Mouse (Mus musculus) ES-E14 (cell line): ENCODE results near the gene Dlg4. TPM values are rescaled to one million over a fixed set of nuclear protein-coding genes. Genes with fewer than 3 reads are reported as not detected.

Experiments
- DNase-seq: peaks from one replicate; pipeline ENCODE4 v3.0.0-alpha.2; 2013; ENCODE audit warnings: low read depth, low spot score
- H3K27ac ChIP-seq: 2 replicates; pipeline ENCODE4 v1.5.1; 2012; ENCODE audit warnings: low read depth, mild to moderate bottlenecking, low read length, moderate library complexity, mixed read lengths; ENCODE audit not compliant: poor library complexity, insufficient read depth, severe bottlenecking
- H3K36me3 ChIP-seq: 2 replicates; pipeline ENCODE4 v1.6.1; 2012; ENCODE audit warnings: mild to moderate bottlenecking, low read length, moderate library complexity, mixed read lengths; ENCODE audit not compliant: control insufficient read depth, poor library complexity, insufficient read depth, severe bottlenecking
- H3K4me1 ChIP-seq, 2 experiments: fragments of 150-350 bp in 1 of 2; sonication (generic) in 1 of 2; 2 replicates each; pipeline ENCODE4 v1.6.1; 2012; ENCODE audit warnings: low read length in 2 of 2, mild to moderate bottlenecking in 1 of 2, mixed read lengths in 1 of 2; ENCODE audit not compliant: control insufficient read depth in 2 of 2, insufficient read depth in 2 of 2, poor library complexity in 1 of 2
- H3K4me3 ChIP-seq, 2 experiments: fragments of 150-350 bp in 1 of 2; sonication (generic) in 1 of 2; 2 replicates each; pipeline ENCODE4 v1.5.1; 2012; ENCODE audit warnings: low read length in 2 of 2, low read depth in 1 of 2, mild to moderate bottlenecking in 1 of 2, mixed read lengths in 1 of 2; ENCODE audit not compliant: insufficient read depth in 1 of 2, poor library complexity in 1 of 2, severe bottlenecking in 1 of 2
- H3K9ac ChIP-seq: 2 replicates; pipeline ENCODE4 v1.6.1; 2012; ENCODE audit warnings: low read depth, mild to moderate bottlenecking, low read length, mixed read lengths; ENCODE audit not compliant: poor library complexity, insufficient read depth, severe bottlenecking
- H3K9me3 ChIP-seq: fragments of 150-350 bp; sonication (generic); 2 replicates; pipeline ENCODE4 v1.6.1; 2012; ENCODE audit warnings: low read depth, mild to moderate bottlenecking, low read length; ENCODE audit not compliant: control insufficient read depth, insufficient read depth
- CHD2 ChIP-seq: IDR thresholded peaks from 2 replicates; pipeline ENCODE4 v1.6.1; 2014; ENCODE audit warnings: mild to moderate bottlenecking, low read depth, low read length, inconsistent platforms
- HCFC1 ChIP-seq: IDR thresholded peaks from 2 replicates; pipeline ENCODE4 v1.6.1; 2012; ENCODE audit warnings: low read length, inconsistent platforms, borderline replicate concordance; ENCODE audit not compliant: insufficient read depth
- MAFK ChIP-seq: IDR thresholded peaks from 2 replicates; pipeline ENCODE4 v1.6.1; 2014; ENCODE audit warnings: mild to moderate bottlenecking, low read depth, low read length, inconsistent platforms; ENCODE audit not compliant: insufficient read depth
- ZC3H11A ChIP-seq: IDR thresholded peaks from 2 replicates; pipeline ENCODE4 v1.6.1; 2012; ENCODE audit warnings: low read depth, mild to moderate bottlenecking, inconsistent platforms, low read length, borderline replicate concordance
- ZNF384 ChIP-seq: IDR thresholded peaks from 2 replicates; pipeline ENCODE4 v1.6.1; 2012; ENCODE audit warnings: low read depth, low read length, inconsistent platforms
- in situ Hi-C, 2 experiments: fragments of 600-800 bp; cut with MboI; formaldehyde crosslinking; loops; one replicate each; pipeline ENCODE4 v1.15.1; 2025; ENCODE audit warnings: low sequenced_read_pairs in 2 of 2, inconsistent platforms in 1 of 2; ENCODE audit not compliant: unreplicated experiment in 2 of 2
- total RNA-seq: library from RNA; depleted of rRNA; stranded (reverse); fragments of 300-350 nt; gene quantifications from 2 replicates; pipeline ENCODE4 v1.2.3, GENCODE M21; 2012

The Dlg4 gene
- total RNA-seq, 1 experiment: 11.4 TPM

GRCm38 (mm10) chr11:70023481-70024150 is 6.9 kb downstream of the Dlg4 start:
- no peak overlapping the region for H3K9ac ChIP-seq
- no peak for TF ChIP-seq CHD2
- TF ChIP-seq ZNF384: no peak
- no peak for TF ChIP-seq MAFK
- no peak for TF ChIP-seq HCFC1
- no peak for TF ChIP-seq ZC3H11A
- H3K9me3 ChIP-seq: no peaks in the 10 kb centered on the region
- in situ Hi-C loops: no loop called here
- no peak overlapping the region for H3K27ac ChIP-seq
- H3K4me3 ChIP-seq: no peak overlapping the region
- no peaks in the 10 kb centered on the region for H3K36me3 ChIP-seq
- DNase-seq: no peak
- peaks cover 0 to 22% of the 10 kb centered on the region in 2 experiments; a peak in 2 of 4 replicates for H3K4me1 ChIP-seq

DNA sequence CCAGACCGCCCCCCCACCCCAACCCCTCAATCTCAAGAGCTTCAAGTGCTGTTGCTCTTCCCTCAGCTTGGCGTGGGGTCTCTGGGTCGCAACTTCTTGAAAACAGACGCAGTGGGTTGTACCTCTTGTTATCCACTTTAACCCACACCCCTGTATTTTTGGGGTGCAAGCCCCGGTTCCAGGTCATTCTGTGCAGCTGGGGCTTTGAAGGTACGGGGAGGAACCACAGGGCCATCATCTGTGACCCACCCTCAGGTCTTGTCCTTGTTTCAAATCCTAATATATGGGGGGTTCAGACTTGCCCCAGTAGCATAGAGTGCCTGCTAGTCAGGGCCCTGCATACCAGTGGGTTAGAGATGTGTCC is 7.4 kb downstream of the Dlg4 start:
- Histone ChIP-seq H3K4me1 (peaks cover 0 to 20% of the 10 kb centered on the region in 2 experiments; a peak in 2 of 4 replicates), H3K9ac (no peak overlapping the region), H3K9me3 (no peaks in the 10 kb centered on the region), H3K4me3 (no peak overlapping the region), H3K27ac (no peak overlapping the region), H3K36me3 (no peaks in the 10 kb centered on the region)
- no peak for TF ChIP-seq ZC3H11A
- no peak for TF ChIP-seq MAFK
- no peak for TF ChIP-seq HCFC1
- no peak for TF ChIP-seq ZNF384
- no peak for TF ChIP-seq CHD2
- in situ Hi-C loops: no loop called here
- DNase-seq: no peak

- H3K9me3 ChIP-seq: no peaks in the 10 kb centered on the region
- peak; percentile 72 for DNase-seq
- no peak overlapping the region for H3K27ac ChIP-seq
- TF ChIP-seq MAFK: no peak
- no peak for TF ChIP-seq ZNF384
- TF ChIP-seq CHD2: no peak
- no peak for TF ChIP-seq HCFC1
- no peak for TF ChIP-seq ZC3H11A
- peak overlapping the region; percentile 14; the same call in 1 of the 2 replicates for H3K9ac ChIP-seq
- peak overlapping the region; percentile 17 to 32; a peak in 2 of 4 replicates for H3K4me3 ChIP-seq
- peaks cover 0 to 11% of the 10 kb centered on the region in 2 experiments; a peak in 2 of 4 replicates for H3K4me1 ChIP-seq
- in situ Hi-C loops: no loop called here
- H3K36me3 ChIP-seq: peaks cover 8% of the 10 kb centered on the region; the same call in 1 of the 2 replicates
These were observed 9.9 kb downstream of the Dlg4 start for GRCm38 (mm10) chr11:70026689-70027088.

- no peak for DNase-seq
- H3K9ac ChIP-seq: no peak overlapping the region
- in situ Hi-C loops: no loop called here
- TF ChIP-seq CHD2: no peak
- H3K4me3 ChIP-seq: no peak overlapping the region
- peaks cover 8% of the 10 kb centered on the region; the same call in 1 of the 2 replicates for H3K36me3 ChIP-seq
- peaks cover 0 to 11% of the 10 kb centered on the region in 2 experiments; a peak in 2 of 4 replicates for H3K4me1 ChIP-seq
- no peak overlapping the region for H3K27ac ChIP-seq
- no peaks in the 10 kb centered on the region for H3K9me3 ChIP-seq
These were observed 10.7 kb downstream of the Dlg4 start for GRCm38 (mm10) chr11:70027397-70027796.

DNA sequence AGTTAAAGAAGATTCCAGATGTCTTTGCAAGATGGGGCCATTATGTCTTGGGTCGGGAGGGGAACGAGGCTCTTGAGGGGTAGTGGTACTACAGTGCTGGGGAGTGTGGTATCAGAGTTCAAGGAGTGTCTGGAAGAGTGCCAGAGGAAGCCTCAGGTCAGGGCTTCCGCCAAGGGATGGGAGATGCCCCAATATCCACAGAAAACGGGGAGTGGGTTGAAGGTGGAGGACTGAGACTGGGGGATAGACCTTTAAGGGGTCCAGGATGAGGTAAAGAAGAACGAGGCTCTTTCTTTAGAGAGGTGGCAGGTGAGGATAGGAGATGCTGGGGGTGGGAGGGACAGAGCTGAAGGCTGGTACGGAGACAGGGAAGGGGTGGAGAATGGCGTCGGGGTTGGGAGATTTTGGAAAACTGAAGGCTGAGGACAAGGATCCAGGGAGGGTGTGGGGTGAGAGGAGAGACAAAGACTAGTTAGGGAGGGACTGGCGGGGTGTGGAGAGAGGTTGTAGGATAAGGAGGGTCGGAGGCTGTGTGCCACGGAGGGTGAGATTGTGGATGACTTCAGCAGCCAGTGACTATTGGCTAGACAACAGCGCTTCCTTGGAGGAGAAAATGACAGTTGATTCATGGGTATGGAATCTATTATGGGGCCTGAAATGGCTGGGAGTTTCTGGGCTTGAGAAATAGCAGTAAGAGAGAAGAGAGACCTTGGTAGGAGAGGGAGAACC is 11.8 kb downstream of the Dlg4 start:
- H3K27ac ChIP-seq: no peak overlapping the region
- peaks cover 8% of the 10 kb centered on the region; the same call in 1 of the 2 replicates for H3K36me3 ChIP-seq
- no peaks in the 10 kb centered on the region for H3K9me3 ChIP-seq
- peaks cover 0 to 11% of the 10 kb centered on the region in 2 experiments; a peak in 2 of 4 replicates for H3K4me1 ChIP-seq
- H3K4me3 ChIP-seq: peak overlapping the region in 1 of 2 experiments; percentile 28; a peak in 1 of 4 replicates
- DNase-seq: no peak
- 0 out of 2 replicates have a peak overlapping the region, but pooled peaks have one; percentile 22 for H3K9ac ChIP-seq
- TF ChIP-seq MAFK (no peak), ZNF384 (no peak), CHD2 (no peak), ZC3H11A (no peak), HCFC1 (no peak)
- in situ Hi-C loops: no loop called here
